Mouse (Mus musculus): ENCODE data around the gene Anxa9. TPM values are rescaled to one million over a fixed set of nuclear protein-coding genes. Genes with fewer than 3 reads are reported as not detected.

The Anxa9 gene
- polyA plus RNA-seq, 1 experiment from 2014 or later, result 0.47 TPM

GRCm38 (mm10) chr3:95319701-95320625, 13.0 kb upstream of the Anxa9 start:
- Histone ChIP-seq H3K36me3 (peaks cover 53% of the 10 kb centered on the region), H3K4me2 (no peak overlapping the region), H3K27me3 (no peaks in the 10 kb centered on the region), H3K27ac (replicated peaks) (no peak overlapping the region), H3K9me3 (no peaks in the 10 kb centered on the region), H3K4me1 (replicated peaks) (peaks cover 30% of the 10 kb centered on the region), H3K4me3 (no peak overlapping the region), H3K9ac (no peak overlapping the region)
- ATAC-seq (ENCODE audit: low FRiP score, low read depth), result no peak
- 71% methylated on average over 12 of the region's 12 CpGs for WGBS

GRCm38 (mm10) chr3:95319110-95319509, 12.1 kb upstream of the Anxa9 start:
- Histone ChIP-seq H3K9me3 (no peaks in the 10 kb centered on the region), H3K4me1 (replicated peaks) (peaks cover 36% of the 10 kb centered on the region), H3K27ac (replicated peaks) (no peak overlapping the region), H3K36me3 (peaks cover 44% of the 10 kb centered on the region), H3K9ac (no peak overlapping the region), H3K4me3 (no peak overlapping the region), H3K27me3 (no peaks in the 10 kb centered on the region), H3K4me2 (no peak overlapping the region)
- no peak for ATAC-seq (ENCODE audit: low FRiP score, low read depth)
- 66% methylated on average over 2 of the region's 2 CpGs for WGBS

DNA sequence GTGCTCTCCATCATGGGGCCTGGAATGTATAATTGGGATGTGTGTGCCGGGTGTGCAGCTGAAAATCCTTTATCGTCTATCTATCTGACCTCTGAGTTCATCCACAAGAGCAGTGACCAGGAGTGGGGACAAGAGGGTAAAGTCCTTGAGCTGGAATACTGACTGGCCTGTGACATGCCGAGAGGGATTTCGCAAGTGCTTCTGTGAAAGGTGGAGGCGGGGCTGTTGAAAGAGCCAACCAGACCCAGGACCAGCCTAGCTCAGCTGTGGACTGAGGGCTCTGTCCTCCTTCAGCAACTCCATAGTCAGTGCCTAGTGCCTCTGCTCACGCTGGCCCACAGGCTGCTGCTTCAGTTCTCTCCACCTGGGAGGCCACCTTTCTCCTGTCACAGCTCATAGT, 11.6 kb upstream of the Anxa9 start:
- Histone ChIP-seq H3K4me3 (no peak overlapping the region), H3K36me3 (peaks cover 38% of the 10 kb centered on the region), H3K9ac (no peak overlapping the region), H3K9me3 (no peaks in the 10 kb centered on the region), H3K27ac (replicated peaks) (no peak overlapping the region), H3K4me1 (replicated peaks) (peaks cover 38% of the 10 kb centered on the region), H3K4me2 (no peak overlapping the region), H3K27me3 (no peaks in the 10 kb centered on the region)
- ATAC-seq (ENCODE audit: low FRiP score, low read depth), result no peak
- 45% methylated on average over 6 of the region's 6 CpGs for WGBS

GRCm38 (mm10) chr3:95317414-95318080, 10.6 kb upstream of the Anxa9 start:
- ATAC-seq (ENCODE audit: low FRiP score, low read depth), result no peak
- H3K4me3 ChIP-seq, result no peak overlapping the region
- H3K4me2 ChIP-seq, result peak overlapping the region; percentile 7; the same call in 1 of the 2 replicates
- peaks cover 28% of the 10 kb centered on the region for H3K36me3 ChIP-seq
- peaks cover 38% of the 10 kb centered on the region for H3K4me1 ChIP-seq (replicated peaks)
- H3K9me3 ChIP-seq, result no peaks in the 10 kb centered on the region
- 24% methylated on average over 12 of the region's 12 CpGs for WGBS
- H3K27me3 ChIP-seq, result no peaks in the 10 kb centered on the region
- 0 out of 2 replicates have a peak overlapping the region, but pooled peaks have one; percentile 23 for H3K27ac ChIP-seq (replicated peaks)
- no peak overlapping the region for H3K9ac ChIP-seq

DNA sequence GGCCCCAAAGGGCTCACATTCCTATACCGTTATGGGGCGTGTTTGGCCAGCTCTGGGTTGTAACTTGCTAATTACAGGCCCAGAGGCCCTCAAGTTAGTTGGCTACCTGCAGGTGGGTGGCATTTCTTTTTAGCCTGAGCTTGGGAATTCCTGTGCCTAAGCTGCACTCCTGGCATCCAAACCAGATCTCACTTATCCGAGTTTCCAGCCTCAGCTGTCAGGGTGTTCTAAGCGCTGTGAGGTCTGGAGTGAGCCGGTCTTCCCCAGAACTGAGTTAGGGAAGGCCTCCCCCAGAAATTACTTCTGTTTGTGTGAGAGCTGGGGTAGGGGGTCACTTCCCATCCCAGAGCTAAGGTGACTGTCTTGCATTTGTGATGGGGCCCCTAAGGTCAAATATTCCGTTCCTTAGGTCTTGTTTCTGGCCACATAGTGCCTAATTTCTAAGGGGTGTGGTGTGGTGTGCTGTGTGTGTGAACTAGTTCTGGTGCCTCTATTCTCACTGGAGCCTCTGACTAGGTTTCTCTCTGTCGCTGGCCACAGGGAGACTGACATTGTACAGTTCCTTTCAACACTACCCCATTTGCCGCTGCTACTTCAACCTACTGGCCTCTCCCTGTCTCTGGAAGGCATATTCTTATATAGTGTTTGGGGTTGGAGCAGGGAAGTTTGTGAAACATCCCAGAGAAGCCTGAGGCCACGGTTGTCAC, 9.0 kb upstream of the Anxa9 start:
- Histone ChIP-seq H3K36me3 (peaks cover 13% of the 10 kb centered on the region), H3K9ac (peak overlapping the region; percentile 88), H3K4me3 (peak overlapping the region; percentile 71), H3K27ac (replicated peaks) (peak overlapping the region; percentile 88), H3K27me3 (no peaks in the 10 kb centered on the region), H3K9me3 (no peaks in the 10 kb centered on the region), H3K4me1 (replicated peaks) (peaks cover 38% of the 10 kb centered on the region), H3K4me2 (peak overlapping the region; percentile 82)
- 13% methylated on average over 9 of the region's 9 CpGs for WGBS
- ATAC-seq (ENCODE audit: low FRiP score, low read depth), result no peak

DNA sequence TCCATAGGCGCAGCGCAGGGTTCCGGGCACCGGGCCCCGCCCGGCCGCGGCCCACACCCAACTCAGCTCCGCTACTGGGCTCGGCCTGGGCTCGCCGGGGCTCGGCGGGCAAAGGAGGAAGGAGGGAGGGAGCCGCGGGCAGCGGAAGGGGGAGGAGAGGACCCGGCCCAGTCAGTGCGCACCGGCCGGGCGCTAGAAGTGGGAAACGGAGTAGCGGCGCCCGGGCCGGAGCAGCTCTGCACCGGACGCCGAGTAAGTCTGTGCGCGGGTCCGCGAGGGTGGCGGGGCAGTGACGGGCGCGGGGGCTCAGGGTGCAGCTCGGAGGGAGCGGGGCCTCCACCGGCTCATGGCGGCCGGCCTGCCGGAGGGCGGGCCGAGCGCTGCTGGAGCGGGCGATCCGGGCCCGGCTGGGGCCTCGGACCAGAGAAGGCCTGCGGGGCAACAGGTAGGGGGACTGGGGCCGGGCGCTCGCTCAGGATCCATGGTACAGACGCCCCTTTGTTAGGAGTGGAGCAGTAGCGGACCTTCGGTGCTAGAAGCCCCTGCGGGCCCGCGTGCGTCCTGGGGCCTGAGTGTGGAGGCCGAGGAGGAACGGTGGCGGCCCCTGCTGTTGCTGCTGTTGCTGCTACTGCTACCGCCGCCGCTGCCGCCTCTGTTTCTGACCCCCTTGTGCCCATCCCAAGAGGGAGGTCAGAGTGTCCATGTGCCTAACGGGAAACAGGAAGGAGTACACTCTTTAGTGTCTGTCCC, 8.3 kb upstream of the Anxa9 start:
- H3K27me3 ChIP-seq, result no peaks in the 10 kb centered on the region
- H3K4me3 ChIP-seq, result peak overlapping the region; percentile 71
- peaks cover 38% of the 10 kb centered on the region for H3K4me1 ChIP-seq (replicated peaks)
- peak overlapping the region; percentile 82 for H3K4me2 ChIP-seq
- WGBS, result under 1% methylated on average over 62 of the region's 71 CpGs
- peak overlapping the region; percentile 88 for H3K27ac ChIP-seq (replicated peaks)
- H3K36me3 ChIP-seq, result 0 out of 2 replicates have a peak, but pooled peaks cover 6% of the 10 kb centered on the region
- H3K9ac ChIP-seq, result peak overlapping the region; percentile 88
- no peaks in the 10 kb centered on the region for H3K9me3 ChIP-seq
- peak; percentile 87 for ATAC-seq (ENCODE audit: low FRiP score, low read depth)

DNA sequence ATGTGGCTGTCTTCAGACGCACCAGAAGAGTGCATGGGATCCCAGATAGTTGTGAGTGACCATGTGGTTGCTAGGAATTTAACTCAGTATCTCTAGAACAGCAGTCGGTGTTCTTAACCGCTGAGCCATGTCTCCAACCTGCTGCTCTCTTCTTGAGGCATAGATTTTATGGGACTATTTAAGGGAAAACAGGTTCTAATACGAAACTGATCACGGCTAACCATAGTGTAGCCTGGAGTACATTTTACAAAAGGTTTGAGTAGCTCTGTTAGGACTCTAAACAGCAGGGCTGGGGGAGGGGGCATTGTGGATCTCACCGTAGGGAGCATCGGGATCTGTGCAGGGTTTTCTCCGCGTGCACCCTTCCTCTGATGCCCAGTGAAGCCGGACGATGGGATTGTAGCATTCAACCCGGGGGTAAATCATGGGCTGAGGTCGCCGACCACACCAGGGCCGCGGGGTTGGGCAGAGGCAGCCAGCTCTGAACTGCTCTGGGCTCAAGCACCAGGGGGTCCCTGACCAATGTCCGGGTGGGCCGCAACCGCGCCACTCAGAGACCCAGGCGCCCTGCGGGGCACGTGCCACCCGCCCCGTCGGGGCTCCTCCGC, 7.6 kb upstream of the Anxa9 start, which contains the start of gene Cers2:
Gene Cers2, plus strand, starts transcription at position 306 of the 608 bp plus-strand sequence.
- WGBS, result 3% methylated on average over 27 of the region's 27 CpGs

GRCm38 (mm10) chr3:95314075-95314474, 7.1 kb upstream of the Anxa9 start:
- Histone ChIP-seq H3K9me3 (no peaks in the 10 kb centered on the region), H3K27me3 (no peaks in the 10 kb centered on the region), H3K4me2 (peak overlapping the region; percentile 82), H3K27ac (replicated peaks) (peak overlapping the region; percentile 88; the same call in 1 of the 2 replicates), H3K4me1 (replicated peaks) (peaks cover 34% of the 10 kb centered on the region), H3K9ac (no peak overlapping the region), H3K36me3 (no peaks in the 10 kb centered on the region), H3K4me3 (peak overlapping the region; percentile 71)
- no peak for ATAC-seq (ENCODE audit: low FRiP score, low read depth)
- WGBS, result 65% methylated on average over 6 of the region's 6 CpGs

More for the DNA sequence above, 7.6 kb upstream of the Anxa9 start, which contains the start of gene Cers2:
- Histone ChIP-seq H3K9ac (peak within 1 kb of the TSS; percentile 88), H3K4me3 (peak within 1 kb of the TSS; percentile 71), H3K4me2 (peak within 1 kb of the TSS; percentile 82), H3K27ac (replicated peaks) (peak within 1 kb of the TSS; percentile 88), H3K36me3 (no peaks in the 10 kb centered on the region), H3K27me3 (no peaks in the 10 kb centered on the region), H3K9me3 (no peaks in the 10 kb centered on the region), H3K4me1 (replicated peaks) (peaks cover 34% of the 10 kb centered on the region)
- peak; percentile 6; the same call in 1 of the 2 replicates for ATAC-seq (ENCODE audit: low FRiP score, low read depth)

- H3K9me3 ChIP-seq, result no peaks in the 10 kb centered on the region
- H3K27me3 ChIP-seq, result no peaks in the 10 kb centered on the region
- ATAC-seq (ENCODE audit: low FRiP score, low read depth), result no peak
- H3K9ac ChIP-seq, result no peak overlapping the region
- H3K4me1 ChIP-seq (replicated peaks), result peaks cover 30% of the 10 kb centered on the region
- H3K36me3 ChIP-seq, result no peaks in the 10 kb centered on the region
- H3K27ac ChIP-seq (replicated peaks), result no peak overlapping the region
- no peak overlapping the region for H3K4me2 ChIP-seq
- 52% methylated on average over 7 of the region's 7 CpGs for WGBS
- H3K4me3 ChIP-seq, result no peak overlapping the region
These were observed 6.5 kb upstream of the Anxa9 start for GRCm38 (mm10) chr3:95313476-95313875.

DNA sequence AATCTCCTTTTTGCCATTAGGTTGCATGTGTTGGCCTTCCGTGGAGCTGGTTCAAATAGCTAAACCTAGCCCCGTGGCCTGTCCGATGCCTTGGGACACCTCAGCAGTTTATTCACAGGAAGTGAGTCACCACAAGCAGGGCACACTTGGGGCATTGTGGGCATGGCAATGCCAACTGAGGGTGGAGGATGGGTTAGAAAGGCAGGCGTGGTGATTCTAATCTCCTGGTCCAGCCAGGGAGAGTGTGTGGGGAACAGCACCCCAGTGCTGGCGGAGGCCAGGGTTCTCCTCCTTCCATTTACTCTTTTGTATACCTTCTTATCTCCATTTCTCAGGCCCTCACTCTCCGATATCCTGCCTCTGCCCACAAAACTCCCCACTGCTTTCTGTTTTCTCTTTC, 5.6 kb upstream of the Anxa9 start:
- no peak overlapping the region for H3K9ac ChIP-seq
- no peak for ATAC-seq (ENCODE audit: low FRiP score, low read depth)
- 94% methylated on average over 6 of the region's 6 CpGs for WGBS
- no peaks in the 10 kb centered on the region for H3K36me3 ChIP-seq
- no peaks in the 10 kb centered on the region for H3K9me3 ChIP-seq
- no peak overlapping the region for H3K4me2 ChIP-seq
- no peaks in the 10 kb centered on the region for H3K27me3 ChIP-seq
- H3K27ac ChIP-seq (replicated peaks), result no peak overlapping the region
- H3K4me1 ChIP-seq (replicated peaks), result peaks cover 25% of the 10 kb centered on the region
- H3K4me3 ChIP-seq, result no peak overlapping the region
